Mouse (Mus musculus) stomach, embryonic 14.5 days (tissue): Measurements from ENCODE around the gene Arfgef3. TPM values are rescaled to one million over a fixed set of nuclear protein-coding genes. Genes with fewer than 3 reads are reported as not detected.
"Not testable (repeated sequence)": the region's sequence is repeated elsewhere in the genome, so short reads cannot be mapped to it uniquely, and the experiment has no call there.

Experiments used
- ATAC-seq: fragments of 200-750 bp; cut with Nextera tagmentation; 2 replicates; pipeline ENCODE4 v1.8.0; 2017; ENCODE audit warnings: low read depth, moderate TSS enrichment; ENCODE audit not compliant: insufficient number of reproducible peaks, insufficient read depth, low FRiP score
- H3K27ac ChIP-seq: fragments of 300-500 bp; sonication (generic); 2 replicates; pipeline ENCODE4 v1.5.1; 2014; ENCODE audit warnings: mild to moderate bottlenecking, low read length, moderate library complexity, mixed read lengths
- H3K27me3 ChIP-seq: fragments of 300-500 bp; sonication (generic); 2 replicates; pipeline ENCODE4 v1.6.1; 2014; ENCODE audit warnings: low read length, control low read depth, mixed read lengths; ENCODE audit not compliant: control insufficient read depth, insufficient read depth
- H3K36me3 ChIP-seq: fragments of 300-500 bp; sonication (generic); 2 replicates; pipeline ENCODE4 v1.6.1; 2014; ENCODE audit warnings: mild to moderate bottlenecking, control low read depth, low read length, moderate library complexity, mixed read lengths; ENCODE audit not compliant: control insufficient read depth, insufficient read depth
- H3K4me1 ChIP-seq: fragments of 300-500 bp; sonication (generic); 2 replicates; pipeline ENCODE4 v1.6.1; 2014; ENCODE audit warnings: low read length, control low read depth, mixed read lengths; ENCODE audit not compliant: control insufficient read depth, insufficient read depth
- H3K4me2 ChIP-seq: fragments of 300-500 bp; sonication (generic); replicated peaks from 2 replicates; pipeline ENCODE4 v1.6.1; 2014; ENCODE audit warnings: low read depth, low read length, control low read depth
- H3K4me3 ChIP-seq: fragments of 300-500 bp; sonication (generic); 2 replicates; pipeline ENCODE4 v1.5.1; 2014; ENCODE audit warnings: low read depth, low read length, control low read depth
- H3K9ac ChIP-seq: fragments of 300-500 bp; sonication (generic); replicated peaks from 2 replicates; pipeline ENCODE4 v1.6.1; 2014; ENCODE audit warnings: low read depth, mild to moderate bottlenecking, control low read depth, low read length, moderate library complexity, mixed read lengths
- H3K9me3 ChIP-seq: fragments of 300-500 bp; sonication (generic); 2 replicates; pipeline ENCODE4 v1.6.1; 2016; ENCODE audit warnings: low read depth, low read length, control low read depth; ENCODE audit not compliant: control insufficient read depth
- WGBS: fragments of 180-500 bp; shearing (Covaris S2); extraction: QIAGEN DNeasy Blood & Tissue Kit; methylation state at CpG from one replicate; pipeline ENCODE4 v1.1.7; 2014; 5-methylcytosine and 5-hydroxymethylcytosine counted together
- polyA plus RNA-seq: library from polyadenylated mRNA; unstranded; fragments of >200 nt; fragmentation: Nextera tagmentation; extraction: Ambion mirVana; gene quantifications from 2 replicates; pipeline ENCODE4 v1.2.1, GENCODE M21; 2014

Gene Arfgef3
- polyA plus RNA-seq, 1 experiment from 2014 or later: 3.2 TPM

DNA sequence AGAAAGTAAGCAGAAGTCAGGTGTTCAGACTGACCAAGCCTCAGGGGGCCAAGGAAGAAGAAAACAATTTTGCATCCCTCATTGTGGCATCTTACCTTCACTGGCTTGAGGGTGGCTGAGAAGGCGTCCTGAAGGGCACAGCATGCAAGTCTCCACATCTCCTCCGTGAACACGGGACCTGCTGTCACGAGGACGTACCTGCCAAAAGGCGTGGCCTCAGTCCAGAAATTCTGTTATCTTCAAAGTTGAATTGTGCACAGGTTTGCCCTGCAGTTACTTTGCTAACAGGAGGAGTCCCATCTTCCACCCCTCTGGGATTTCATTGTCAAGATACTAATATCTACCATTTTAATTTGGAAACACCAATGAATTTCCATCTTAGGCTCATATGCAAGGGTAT, 146.1 kb downstream of the Arfgef3 start:
- no peak overlapping the region for H3K4me3 ChIP-seq
- no peaks in the 10 kb centered on the region for H3K4me1 ChIP-seq
- no peaks in the 10 kb centered on the region for H3K9me3 ChIP-seq
- no peak overlapping the region for H3K27ac ChIP-seq
- H3K9ac ChIP-seq: no peak overlapping the region
- ATAC-seq: no peak
- no peak overlapping the region for H3K4me2 ChIP-seq
- WGBS: 87% methylated on average over 6 of the region's 6 CpGs
- no peaks in the 10 kb centered on the region for H3K27me3 ChIP-seq
- no peaks in the 10 kb centered on the region for H3K36me3 ChIP-seq

DNA sequence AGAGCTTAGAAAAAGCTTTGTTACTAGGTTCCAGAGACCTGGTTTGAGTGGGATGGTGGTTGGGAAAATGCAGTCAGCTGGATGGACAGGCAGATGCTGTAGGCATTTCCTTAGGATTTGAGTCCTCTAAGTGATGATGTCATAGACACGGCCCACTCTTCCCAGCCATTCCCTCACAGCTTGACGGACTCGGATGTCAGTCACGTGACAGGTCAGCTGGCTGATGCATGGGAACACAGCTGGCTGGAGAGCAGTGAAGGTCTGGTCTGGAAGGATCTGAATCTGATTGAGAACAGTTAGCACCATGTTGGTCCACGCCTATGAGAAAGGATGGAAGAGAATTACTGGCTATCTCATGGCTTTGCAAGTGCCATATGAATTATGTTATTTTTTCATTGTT, 154.3 kb downstream of the Arfgef3 start:
- WGBS: 89% methylated on average over 5 of the region's 5 CpGs
- Histone ChIP-seq H3K27me3 (no peaks in the 10 kb centered on the region), H3K4me3 (no peak overlapping the region), H3K27ac (no peak overlapping the region), H3K4me2 (no peak overlapping the region), H3K9ac (no peak overlapping the region), H3K4me1 (no peaks in the 10 kb centered on the region), H3K9me3 (no peaks in the 10 kb centered on the region), H3K36me3 (no peaks in the 10 kb centered on the region)
- ATAC-seq: no peak

DNA sequence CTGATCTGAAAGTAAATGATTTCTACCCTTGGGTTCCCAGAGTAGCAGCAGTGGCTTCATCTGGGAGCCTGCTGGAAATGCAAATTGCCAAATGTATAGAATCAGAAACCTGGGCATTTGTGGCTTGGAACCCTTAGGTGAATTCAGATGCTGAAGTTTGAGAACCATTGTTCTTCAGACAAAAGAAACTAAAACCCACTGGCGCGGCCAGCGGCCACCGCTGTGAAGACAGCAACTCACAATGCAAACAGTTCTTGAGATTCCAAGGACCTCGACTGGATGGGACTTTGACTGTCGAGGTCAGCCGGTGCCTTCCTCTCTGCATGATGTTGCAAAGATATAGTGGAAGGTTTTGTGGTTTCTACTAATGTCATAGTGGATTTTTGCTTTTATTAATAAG, 159.6 kb downstream of the Arfgef3 start:
- Histone ChIP-seq H3K27me3 (no peaks in the 10 kb centered on the region), H3K9me3 (no peaks in the 10 kb centered on the region), H3K27ac (no peak overlapping the region), H3K4me2 (no peak overlapping the region), H3K36me3 (no peaks in the 10 kb centered on the region), H3K4me1 (no peaks in the 10 kb centered on the region), H3K4me3 (no peak overlapping the region), H3K9ac (no peak overlapping the region)
- WGBS: 31% methylated on average over 7 of the region's 7 CpGs
- ATAC-seq: no peak

DNA sequence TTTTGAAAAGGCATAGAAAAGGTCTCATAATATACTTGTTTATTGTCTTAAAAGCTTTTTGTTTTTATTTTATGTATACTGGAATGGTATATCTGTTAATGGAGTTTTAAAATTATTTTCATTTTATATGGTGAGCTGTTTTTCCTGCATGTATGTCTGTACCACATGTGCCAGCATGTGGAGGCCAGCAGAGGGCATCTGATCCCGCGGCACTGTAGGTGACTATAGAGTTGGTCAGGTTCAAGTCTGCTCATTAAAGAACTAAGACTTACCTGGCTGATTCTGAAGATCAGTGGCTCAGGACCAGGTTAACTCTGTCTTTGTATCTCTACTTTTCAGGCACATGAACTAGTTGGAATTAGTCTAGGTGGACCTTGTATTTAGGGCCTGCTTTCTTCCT, 171.2 kb downstream of the Arfgef3 start:
- Histone ChIP-seq H3K27me3 (no peaks in the 10 kb centered on the region), H3K27ac (no peak overlapping the region), H3K9ac (no peak overlapping the region), H3K4me1 (no peaks in the 10 kb centered on the region), H3K4me3 (no peak overlapping the region), H3K4me2 (no peak overlapping the region), H3K9me3 (no peaks in the 10 kb centered on the region), H3K36me3 (no peaks in the 10 kb centered on the region)
- ATAC-seq: no peak
- 57% methylated on average over 2 of the region's 2 CpGs for WGBS

DNA sequence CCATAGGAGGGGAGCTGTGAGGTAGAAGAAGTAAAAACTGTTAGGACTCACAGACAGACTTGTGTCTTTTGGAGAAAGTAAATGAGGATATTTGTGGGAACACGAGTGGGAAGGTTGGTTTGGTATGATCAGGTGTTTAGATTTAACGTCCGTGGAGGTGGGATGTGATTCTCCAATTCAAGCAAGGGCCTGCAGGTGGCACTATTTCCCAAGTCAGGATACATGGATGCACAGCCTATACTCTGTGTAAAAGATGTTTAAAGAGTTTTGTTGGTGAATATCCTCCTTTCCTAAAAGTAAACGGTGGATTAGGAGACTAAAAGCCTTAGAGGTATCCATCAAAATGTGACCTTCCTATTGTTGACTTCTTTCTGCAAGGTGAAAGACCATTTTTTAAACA, 180.8 kb downstream of the Arfgef3 start:
- H3K4me2 ChIP-seq: no peak overlapping the region
- H3K36me3 ChIP-seq: no peaks in the 10 kb centered on the region
- no peaks in the 10 kb centered on the region for H3K27me3 ChIP-seq
- no peaks in the 10 kb centered on the region for H3K9me3 ChIP-seq
- WGBS: 4% methylated on average over 4 of the region's 4 CpGs
- H3K27ac ChIP-seq: no peak overlapping the region
- H3K9ac ChIP-seq: no peak overlapping the region
- H3K4me3 ChIP-seq: no peak overlapping the region
- no peaks in the 10 kb centered on the region for H3K4me1 ChIP-seq
- ATAC-seq: no peak

DNA sequence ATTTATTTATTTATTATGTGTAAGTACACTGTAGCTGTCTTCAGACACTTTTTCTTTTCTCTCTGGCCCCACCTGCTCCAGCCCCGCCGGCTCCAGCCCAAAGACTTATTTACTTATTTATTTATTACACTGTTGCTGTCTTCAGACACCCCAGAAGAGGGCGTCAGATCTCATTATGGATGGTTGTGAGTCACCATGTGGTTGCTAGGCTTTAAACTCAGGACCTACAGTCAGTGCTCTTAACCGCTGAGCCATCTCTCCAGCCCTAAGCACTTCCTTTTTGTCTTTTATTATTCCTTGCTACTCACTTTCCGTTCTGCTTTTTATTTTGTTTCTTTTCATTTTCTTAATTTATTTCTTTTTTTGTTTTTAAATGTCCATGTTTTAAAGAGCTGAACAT, 182.3 kb downstream of the Arfgef3 start:
- Histone ChIP-seq H3K36me3 (no peaks in the 10 kb centered on the region), H3K27ac (no peak overlapping the region), H3K27me3 (no peaks in the 10 kb centered on the region), H3K4me3 (no peak overlapping the region), H3K9me3 (no peaks in the 10 kb centered on the region), H3K9ac (no peak overlapping the region), H3K4me1 (no peaks in the 10 kb centered on the region), H3K4me2 (no peak overlapping the region)
- ATAC-seq: no peak
- WGBS: 49% methylated on average over 5 of the region's 5 CpGs

DNA sequence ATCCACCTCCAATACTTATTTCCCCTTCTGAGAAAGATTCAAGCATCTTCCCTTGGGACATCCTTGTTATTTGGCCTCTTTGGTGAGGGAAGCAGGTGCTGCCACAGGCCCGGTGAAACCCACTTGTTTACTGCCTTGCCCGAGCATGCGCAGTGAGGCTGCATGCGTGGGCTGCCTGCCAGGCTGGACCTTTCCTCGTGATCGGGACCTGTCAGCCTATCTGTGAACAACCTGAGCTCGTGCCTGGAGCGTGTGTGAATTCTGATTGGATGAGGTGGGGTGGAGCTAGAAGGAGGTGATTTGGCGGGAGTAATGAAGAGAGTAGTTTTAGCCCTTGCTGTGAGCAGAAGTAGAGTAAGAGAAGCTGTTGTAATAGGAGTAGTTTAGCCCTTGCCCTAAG, 184.7 kb downstream of the Arfgef3 start:
- WGBS: 85% methylated on average over 9 of the region's 9 CpGs

DNA sequence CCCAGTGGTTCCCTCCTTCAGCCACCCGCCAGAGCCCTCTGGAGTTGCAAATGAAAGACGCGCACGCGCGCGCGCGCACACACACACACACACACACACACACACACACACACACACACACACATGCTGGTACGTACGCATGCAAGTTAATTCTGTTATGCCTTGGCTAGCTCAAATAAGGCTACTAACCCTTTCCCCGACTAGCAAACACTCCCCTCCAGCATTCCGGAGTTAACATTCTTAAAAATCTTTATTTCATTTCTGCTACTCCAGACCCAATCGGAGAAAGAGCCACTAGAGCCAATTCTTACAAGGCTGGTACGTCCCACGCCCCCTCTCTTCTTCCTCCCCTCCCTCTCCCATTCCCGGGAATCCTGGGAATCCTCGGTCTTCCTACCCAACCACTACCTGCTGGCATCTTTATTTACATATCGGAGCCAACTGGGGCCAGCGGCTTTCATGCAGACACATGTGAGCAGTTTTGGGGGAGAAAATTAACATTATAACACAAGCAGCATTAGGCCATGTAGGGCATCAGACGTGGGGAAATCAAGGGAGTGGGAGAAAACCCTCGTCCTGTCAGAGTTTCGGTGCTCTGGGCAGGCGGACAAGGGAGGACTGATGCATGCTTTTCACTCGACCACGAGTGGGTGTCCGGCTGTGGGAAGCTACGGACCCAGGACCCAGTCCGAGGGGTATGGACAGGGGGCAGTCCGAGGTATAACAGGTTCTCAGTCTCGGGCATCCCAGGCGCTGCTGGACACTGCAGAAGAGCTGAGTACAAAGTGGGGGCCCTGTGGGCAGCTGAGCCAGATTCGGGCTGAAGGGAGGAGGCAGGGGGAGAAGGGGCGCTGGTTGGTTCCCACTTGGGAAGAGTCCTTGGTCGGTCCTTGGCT, 194.2 kb downstream of the Arfgef3 start:
- no peaks in the 10 kb centered on the region for H3K36me3 ChIP-seq
- WGBS: 6% methylated on average over 35 of the region's 35 CpGs
- no peak overlapping the region for H3K27ac ChIP-seq
- no peaks in the 10 kb centered on the region for H3K9me3 ChIP-seq
- ATAC-seq: no peak
- H3K9ac ChIP-seq: 0 out of 2 replicates have a peak overlapping the region, but pooled peaks have one; percentile 14
- peak overlapping the region; percentile 56 for H3K4me2 ChIP-seq
- H3K4me3 ChIP-seq: peak overlapping the region; percentile 30
- H3K4me1 ChIP-seq: no peaks in the 10 kb centered on the region
- no peaks in the 10 kb centered on the region for H3K27me3 ChIP-seq

More for the DNA sequence above, 184.7 kb downstream of the Arfgef3 start:
- H3K36me3 ChIP-seq, H3K27me3 ChIP-seq, H3K9ac ChIP-seq, H3K27ac ChIP-seq, H3K9me3 ChIP-seq, H3K4me2 ChIP-seq, H3K4me1 ChIP-seq, ATAC-seq, H3K4me3 ChIP-seq: not testable (repeated sequence)

DNA sequence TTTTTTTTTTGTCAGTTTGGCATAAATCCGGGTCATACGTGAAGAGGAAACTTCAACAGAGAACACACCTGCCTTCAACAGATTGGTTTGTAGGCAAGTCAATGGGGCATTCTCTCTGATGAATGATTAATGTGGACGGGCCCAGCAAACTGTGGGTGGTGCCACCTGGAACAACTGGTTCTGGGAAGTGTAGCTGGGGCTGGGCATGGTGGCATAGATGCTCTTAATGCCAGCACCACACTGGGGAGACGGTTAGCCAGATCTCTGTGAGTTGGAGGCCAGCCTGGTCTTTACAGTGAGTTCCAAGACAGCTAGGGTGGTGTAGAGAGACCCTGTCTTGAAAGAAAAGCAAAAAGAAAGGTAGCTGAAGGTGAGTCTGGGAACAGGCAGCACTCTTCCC, 196.4 kb downstream of the Arfgef3 start:
- Histone ChIP-seq H3K9ac (no peak overlapping the region), H3K27me3 (no peaks in the 10 kb centered on the region), H3K4me1 (no peaks in the 10 kb centered on the region), H3K27ac (no peak overlapping the region), H3K9me3 (no peaks in the 10 kb centered on the region), H3K36me3 (no peaks in the 10 kb centered on the region), H3K4me2 (no peak overlapping the region), H3K4me3 (no peak overlapping the region)
- WGBS: 71% methylated on average over 4 of the region's 4 CpGs
- no peak for ATAC-seq
